Mouse (Mus musculus): ENCODE measurements at regions not wholly inside any gene's neighbourhood (a gene's known extent, or its start where the extent isn't known, plus 50 kb on each side); places are given as distances from the start of the nearest gene placed in this dataset.

DNA sequence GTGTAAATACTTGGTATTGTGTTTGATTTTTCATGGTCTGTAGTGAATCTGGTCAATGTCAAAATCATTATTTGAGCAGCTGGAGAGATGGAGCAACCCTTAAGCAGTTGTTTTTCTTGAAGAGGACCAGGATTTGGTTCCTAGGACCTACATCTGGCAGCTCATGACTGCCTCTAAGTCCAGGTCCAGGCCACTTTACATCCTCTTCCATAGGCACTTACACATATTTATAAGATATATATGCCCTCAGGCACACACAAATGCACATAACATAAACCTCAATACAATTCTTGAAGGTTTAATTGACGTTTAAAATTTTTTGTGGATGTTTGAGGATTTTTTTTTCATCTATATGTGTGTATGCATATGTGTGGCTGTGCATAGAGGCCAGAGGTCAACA, 96.8 kb upstream of the Fam240b start:
- DNase-seq, result no peak

DNA sequence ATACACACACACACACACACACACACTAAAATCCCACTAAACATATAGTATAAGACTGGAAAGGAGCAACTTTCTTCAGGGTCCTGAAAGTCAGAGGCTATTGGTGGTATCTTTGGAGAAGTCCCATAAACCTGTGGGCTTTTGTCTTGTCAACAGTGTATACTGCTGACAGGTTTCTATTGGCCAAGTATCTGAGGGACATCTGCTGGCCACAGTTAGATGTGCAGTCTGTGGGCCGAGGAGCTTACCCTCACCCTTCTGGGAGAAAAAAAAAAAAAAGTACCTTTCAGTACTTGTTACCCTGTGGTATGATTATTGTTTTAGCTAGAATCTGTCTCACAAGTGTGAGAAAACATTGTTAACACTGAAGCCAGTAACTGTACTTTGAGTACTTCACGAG, 76.1 kb upstream of the Fam240b start:
- peak; percentile 3 to 7 for DNase-seq

DNA sequence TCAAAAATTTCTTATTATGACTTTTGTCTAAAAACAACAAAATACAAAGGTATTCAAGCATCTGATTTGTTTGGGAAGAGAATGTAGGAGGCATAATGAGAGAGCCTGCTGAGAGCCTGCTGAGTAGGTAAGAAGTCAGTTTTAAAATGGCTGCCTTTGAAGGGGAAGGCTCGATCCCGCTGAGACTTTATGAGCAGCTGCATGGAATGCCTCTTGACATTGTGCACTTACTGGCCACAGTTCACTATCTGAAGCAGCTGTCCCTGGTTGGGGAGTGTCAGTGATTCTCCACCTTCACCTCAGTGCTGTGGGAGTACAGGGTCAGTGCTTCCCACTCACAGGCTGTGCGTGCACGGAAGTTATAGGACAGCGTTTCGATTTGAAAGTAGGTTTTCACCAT, 71.3 kb upstream of the Fam240b start:
- no peak for DNase-seq

DNA sequence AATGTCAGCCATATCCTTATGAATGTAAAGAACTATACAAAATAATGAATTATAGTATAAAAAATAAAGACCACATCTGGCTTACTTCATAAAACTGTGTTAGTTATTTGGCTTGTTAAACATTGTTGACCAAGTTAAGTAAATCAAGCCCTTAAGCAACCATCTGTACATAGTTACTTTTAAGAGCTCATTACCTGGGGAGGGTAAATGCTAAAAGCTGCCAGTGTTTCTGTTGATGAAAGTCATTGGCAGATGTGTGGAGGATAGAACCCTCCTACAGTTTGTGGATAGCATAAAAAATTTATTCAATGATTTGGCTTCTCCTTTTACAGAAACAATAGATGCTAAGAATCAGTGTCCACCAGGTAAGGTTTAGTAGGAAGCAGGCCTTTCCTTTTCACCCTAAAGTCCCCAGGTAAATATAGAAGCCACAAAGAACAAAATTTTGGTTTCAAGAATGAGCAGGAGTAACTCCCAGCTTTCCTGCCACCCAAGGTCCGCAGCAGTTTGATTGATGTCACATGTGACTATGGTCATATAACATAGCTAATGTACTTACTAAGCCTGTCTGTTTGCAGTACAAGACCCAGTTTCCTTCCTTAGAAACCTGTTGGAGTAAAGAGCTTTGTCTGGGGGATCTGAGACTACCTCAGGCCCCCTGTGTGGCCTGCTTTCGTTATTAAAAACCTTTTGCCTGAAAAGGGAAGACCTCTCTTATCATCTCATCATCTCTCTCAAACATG, 69.5 kb upstream of the Fam240b start:
- DNase-seq, result no peak

DNA sequence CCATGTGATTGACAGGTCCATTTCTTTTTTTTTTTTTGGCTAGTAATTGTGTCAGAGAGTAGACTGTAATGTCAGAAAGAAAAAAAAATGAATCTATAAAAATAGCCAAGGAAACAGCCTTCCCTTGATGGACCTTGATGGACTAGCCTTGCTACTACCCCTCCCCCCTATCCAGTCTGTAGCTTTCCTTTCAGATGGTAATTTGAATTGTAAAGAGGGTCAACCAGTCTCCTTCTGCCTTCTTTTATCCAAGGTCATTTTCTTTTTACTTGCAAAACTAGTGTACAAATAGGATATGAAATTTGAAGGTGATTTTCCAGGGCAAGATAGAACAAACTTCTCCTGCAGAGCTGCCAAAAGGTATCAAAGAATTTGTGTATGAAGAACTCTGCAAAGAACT, 68.2 kb upstream of the Fam240b start:
- DNase-seq, result no peak
